Mouse (Mus musculus) liver, embryonic 14.5 days (tissue): Measurements from ENCODE around the gene Ereg. TPM values are rescaled to one million over a fixed set of nuclear protein-coding genes. Genes with fewer than 3 reads are reported as not detected.

Source experiments
- ATAC-seq: fragments of 200-750 bp; cut with Nextera tagmentation; 2 replicates; pipeline ENCODE4 v1.8.0; 2017; ENCODE audit warnings: moderate number of reproducible peaks, mild to moderate bottlenecking, moderate library complexity; ENCODE audit not compliant: insufficient read depth
- DNase-seq, 3 experiments: peaks; one replicate each; pipeline ENCODE4 v3.0.0-alpha.2; 2012 to 2013; ENCODE audit warnings: low read depth in 3 of 3, low spot score in 3 of 3
- H3K27ac ChIP-seq: fragments of 300-500 bp; sonication (generic); 2 replicates; pipeline ENCODE4 v1.5.1; 2014; ENCODE audit warnings: moderate library complexity, mild to moderate bottlenecking, control low read depth, inconsistent platforms
- H3K27me3 ChIP-seq: fragments of 300-500 bp; sonication (generic); 2 replicates; pipeline ENCODE4 v1.6.1; 2014; ENCODE audit warnings: mild to moderate bottlenecking, low read length, moderate library complexity; ENCODE audit not compliant: control insufficient read depth, insufficient read depth
- H3K36me3 ChIP-seq: fragments of 300-500 bp; sonication (generic); replicated peaks from 2 replicates; pipeline ENCODE4 v1.6.1; 2014; ENCODE audit warnings: low read depth; ENCODE audit not compliant: control insufficient read depth, insufficient read depth
- H3K4me1 ChIP-seq, 2 experiments: fragments of 200-500 bp in 1 of 2; fragments of 300-500 bp in 1 of 2; sonication (generic) in 1 of 2; replicated peaks; 2 replicates each; pipeline ENCODE4 v1.6.1; 2012 to 2014; ENCODE audit warnings: antibody characterized with exemption in 1 of 2, inconsistent platforms in 1 of 2, low read length in 1 of 2; ENCODE audit not compliant: control insufficient read depth in 2 of 2, insufficient read depth in 2 of 2
- H3K4me2 ChIP-seq: fragments of 300-500 bp; sonication (generic); 2 replicates; pipeline ENCODE4 v1.6.1; 2014; ENCODE audit warnings: low read depth, mild to moderate bottlenecking, control low read depth, moderate library complexity
- H3K4me3 ChIP-seq, 2 experiments: fragments of 200-500 bp in 1 of 2; fragments of 300-500 bp in 1 of 2; sonication (generic) in 1 of 2; 2 replicates each; pipeline ENCODE4 v1.5.1; 2012 to 2014; ENCODE audit warnings: low read depth in 2 of 2, low read length in 2 of 2, mild to moderate bottlenecking in 2 of 2, control low read depth in 1 of 2, inconsistent platforms in 1 of 2, moderate library complexity in 1 of 2; ENCODE audit not compliant: insufficient read depth in 1 of 2
- H3K9ac ChIP-seq: fragments of 300-500 bp; sonication (generic); replicated peaks from 2 replicates; pipeline ENCODE4 v1.6.1; 2014; ENCODE audit warnings: mild to moderate bottlenecking, control low read depth, moderate library complexity
- H3K9me3 ChIP-seq: fragments of 300-500 bp; sonication (generic); 2 replicates; pipeline ENCODE4 v1.6.1; 2016; ENCODE audit warnings: low read length, mixed read lengths; ENCODE audit not compliant: control insufficient read depth
- CTCF ChIP-seq: IDR thresholded peaks from 2 replicates; pipeline ENCODE4 v1.5.1; 2016; ENCODE audit warnings: antibody characterized with exemption, low read depth, control low read depth
- EP300 ChIP-seq: IDR thresholded peaks from 2 replicates; pipeline ENCODE4 v1.6.1; 2016; ENCODE audit warnings: antibody characterized with exemption, low read depth
- WGBS: fragments of 180-500 bp; shearing (Covaris S2); extraction: QIAGEN DNeasy Blood & Tissue Kit; methylation state at CpG from one replicate; pipeline ENCODE4 v1.1.7; 2014; ENCODE audit not compliant: insufficient replicate concordance; 5-methylcytosine and 5-hydroxymethylcytosine counted together
- polyA plus RNA-seq, 2 experiments: library from polyadenylated mRNA; depleted of rRNA in 1 of 2; stranded (reverse) in 1 of 2; unstranded in 1 of 2; fragments of >200 nt; fragmentation: Nextera tagmentation in 1 of 2; extraction: Ambion mirVana in 1 of 2; gene quantifications; 2 replicates each; pipeline versions ENCODE4 v1.2.1 to v1.2.3; 2012 to 2014

Gene Ereg
- polyA plus RNA-seq, 2 experiments = 0.06 to 0.14 TPM

GRCm38 (mm10) chr5:91138970-91139369, 64.5 kb downstream of the Ereg start:
- Histone ChIP-seq H3K9ac (no peak overlapping the region), H3K4me2 (peak overlapping the region; percentile 56)
- TF ChIP-seq EP300 (no peak), CTCF (no peak)

GRCm38 (mm10) chr5:91139446-91139873, 65.0 kb downstream of the Ereg start, which contains the start of gene Areg:
Gene Areg (plus strand): TSS chr5:91139599.
- WGBS = under 1% methylated on average over 44 of the region's 44 CpGs
- peak within 1 kb of the TSS in 1 of 2 experiments; percentile 42; a peak in 2 of 4 replicates for H3K4me3 ChIP-seq
- ATAC-seq (no peak), DNase-seq (no peak)
- peaks cover 27% of the 10 kb centered on the region for H3K27me3 ChIP-seq
- no peaks in the 10 kb centered on the region for H3K9me3 ChIP-seq
- H3K36me3 ChIP-seq = no peaks in the 10 kb centered on the region
- peak within 1 kb of the TSS; percentile 56 for H3K4me2 ChIP-seq
- no peak for TF ChIP-seq EP300
- no peak for TF ChIP-seq CTCF
- H3K27ac ChIP-seq = no peak within 1 kb of the TSS
- no peaks in the 10 kb centered on the region for H3K4me1 ChIP-seq
- no peak within 1 kb of the TSS for H3K9ac ChIP-seq

More at GRCm38 (mm10) chr5:91138970-91139369, 64.5 kb downstream of the Ereg start:
- Histone ChIP-seq H3K9me3 (no peaks in the 10 kb centered on the region), H3K4me3 (no peak overlapping the region), H3K27me3 (peaks cover 27% of the 10 kb centered on the region), H3K4me1 (no peaks in the 10 kb centered on the region), H3K36me3 (no peaks in the 10 kb centered on the region), H3K27ac (no peak overlapping the region)
- 7% methylated on average over 7 of the region's 7 CpGs for WGBS
- ATAC-seq = no peak
- no peak for DNase-seq

- Histone ChIP-seq H3K4me2 (no peak overlapping the region), H3K4me1 (no peaks in the 10 kb centered on the region), H3K27me3 (peaks cover 27% of the 10 kb centered on the region), H3K4me3 (no peak overlapping the region), H3K9me3 (no peaks in the 10 kb centered on the region), H3K36me3 (no peaks in the 10 kb centered on the region), H3K9ac (no peak overlapping the region), H3K27ac (no peak overlapping the region)
- DNase-seq = no peak
- WGBS = 41% methylated on average over 13 of the region's 13 CpGs
- no peak for TF ChIP-seq CTCF
- no peak for TF ChIP-seq EP300
- ATAC-seq = no peak
These were observed 66.5 kb downstream of the Ereg start for GRCm38 (mm10) chr5:91140896-91141448.

Other genes with a start within 250 kb of the Ereg start
- gene Cxcl1, start 183.4 kb upstream of the Ereg start, polyA plus RNA-seq (2012; rRNA removed) = 1.5 and 2.5 TPM in 2 replicates
- 1.8 and 5.9 TPM in 2 replicates for gene Cxcl1, start 183.4 kb upstream of the Ereg start, polyA plus RNA-seq (2014; fragmentation: Nextera tagmentation; extraction: Ambion mirVana)
- 0.03 and 0.24 TPM in 2 replicates for gene Cxcl2, start 170.8 kb upstream of the Ereg start, polyA plus RNA-seq (2012; rRNA removed)
- not detected in 2 replicates for gene Cxcl2, start 170.8 kb upstream of the Ereg start, polyA plus RNA-seq (2014; fragmentation: Nextera tagmentation; extraction: Ambion mirVana)
- 3.7 and 4.4 TPM in 2 replicates for gene Mthfd2l, start 143.5 kb upstream of the Ereg start, polyA plus RNA-seq (2012; rRNA removed)
- 9.1 and 9.2 TPM in 2 replicates for gene Mthfd2l, start 143.5 kb upstream of the Ereg start, polyA plus RNA-seq (2014; fragmentation: Nextera tagmentation; extraction: Ambion mirVana)
- gene Epgn, start 47.2 kb upstream of the Ereg start, polyA plus RNA-seq (2012; rRNA removed) = 0.02 and 0.06 TPM in 2 replicates
- gene Epgn, start 47.2 kb upstream of the Ereg start, polyA plus RNA-seq (2014; fragmentation: Nextera tagmentation; extraction: Ambion mirVana) = not detected in 2 replicates
- gene Areg, start 65.0 kb downstream of the Ereg start, polyA plus RNA-seq (2012; rRNA removed) = not detected in 2 replicates
- gene Areg, start 65.0 kb downstream of the Ereg start, polyA plus RNA-seq (2014; fragmentation: Nextera tagmentation; extraction: Ambion mirVana) = not detected in 2 replicates